ENCODE assay signal across 11 mouse cellular contexts in the genomic region with DNA sequence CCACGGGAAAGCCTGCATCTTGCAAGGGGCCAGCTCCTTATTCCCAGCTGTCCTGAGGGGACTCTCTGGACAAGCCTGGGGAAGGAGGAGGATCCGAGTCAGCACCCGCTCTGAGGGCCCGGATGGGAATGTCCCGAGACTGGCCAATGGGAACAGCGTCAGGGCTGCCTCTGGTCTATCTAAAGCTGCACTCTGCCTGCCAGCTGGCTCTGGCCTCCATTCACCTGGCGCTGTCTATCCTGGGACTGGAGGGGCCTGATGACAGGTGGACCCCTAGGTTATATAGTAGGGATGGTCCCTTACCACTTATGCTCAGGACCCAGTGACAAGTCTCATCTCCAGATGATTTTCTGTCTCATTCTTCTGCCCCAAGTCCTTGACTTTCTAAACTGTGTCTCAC. TPM values are rescaled to one million over a fixed set of nuclear protein-coding genes. Genes with fewer than 3 reads are reported as not detected.
A peak's percentile ranks its signal among the peaks of the same experiment; 100 is the strongest.
DNase-seq lines count a peak whose midpoint lies in the region; ATAC-seq lines count a peak whose summit lies in the region.
"Had no signal": no experiment of that assay in that cellular context is flagged by ENCODE, and none has a peak within 500 bp of the region (broad histone marks: within the 10 kb centered on the region; RNA-seq: fewer than 3 reads in every experiment).

No protein-coding gene starts in this region.

- no peak for DNase-seq in forebrain, embryonic 11.5 days (ENCODE audit: low spot score)
- no peak for DNase-seq in limb, embryonic 10.5 days (ENCODE audit: low spot score)
- peak; percentile 9 for DNase-seq in urinary bladder, postnatal 10 days (ENCODE audit: low spot score)
- no peak for DNase-seq in urinary bladder, postnatal 4 days (ENCODE audit: low spot score in 2 of 2)
- no peak for DNase-seq in frontal cortex, postnatal 14 days (ENCODE audit: low spot score in 2 of 2)
- DNase-seq: kidney, adult 11 months had no signal

- no peak overlapping the region for H3K4me2 ChIP-seq in forebrain, embryonic 15.5 days (replicated peaks)
- H3K4me2 ChIP-seq in forebrain, embryonic 11.5 days (ENCODE audit: low read depth, low read length, severe bottlenecking): no peak overlapping the region
- H3K4me2 ChIP-seq in limb, embryonic 13.5 days (replicated peaks): no peak overlapping the region
- H3K4me2 ChIP-seq: neural tube, embryonic 13.5 days had no signal

- H3K9ac ChIP-seq in forebrain, embryonic 15.5 days (replicated peaks): no peak overlapping the region
- H3K9ac ChIP-seq in forebrain, embryonic 11.5 days (ENCODE audit: low read length): no peak overlapping the region
- H3K9ac ChIP-seq in limb, embryonic 13.5 days: no peak overlapping the region
- H3K9ac ChIP-seq: neural tube, embryonic 13.5 days had no signal

- 53% methylated on average over 7 of the region's 7 CpGs for WGBS in forebrain, embryonic 15.5 days
- WGBS in forebrain, embryonic 11.5 days: 67% methylated on average over 7 of the region's 7 CpGs
- 70% methylated on average over 7 of the region's 7 CpGs for WGBS in limb, embryonic 13.5 days
- WGBS in limb, embryonic 10.5 days: 74% methylated on average over 7 of the region's 7 CpGs

- peak; percentile 55 for ATAC-seq in forebrain, embryonic 15.5 days (replicated peaks)
- ATAC-seq in forebrain, embryonic 11.5 days (replicated peaks; ENCODE audit: low FRiP score): no peak
- peak; percentile 49 for ATAC-seq in limb, embryonic 13.5 days (ENCODE audit: low FRiP score, low read depth)

- H3K27ac ChIP-seq in forebrain, embryonic 15.5 days (replicated peaks): no peak overlapping the region
- no peak overlapping the region for H3K27ac ChIP-seq in forebrain, embryonic 11.5 days (ENCODE audit: low read depth, low read length)
- H3K27ac ChIP-seq in limb, embryonic 13.5 days: no peak overlapping the region
- no peak overlapping the region for H3K27ac ChIP-seq in limb, embryonic 10.5 days
- H3K27ac ChIP-seq: heart, adult 2 months; neural tube, embryonic 13.5 days had no signal

- H3K36me3 ChIP-seq in forebrain, embryonic 15.5 days: no peaks in the 10 kb centered on the region
- H3K36me3 ChIP-seq in forebrain, embryonic 11.5 days (ENCODE audit: control insufficient read depth, insufficient read depth, low read length): no peaks in the 10 kb centered on the region
- no peaks in the 10 kb centered on the region for H3K36me3 ChIP-seq in limb, embryonic 13.5 days
- no peaks in the 10 kb centered on the region for H3K36me3 ChIP-seq in limb, embryonic 10.5 days
- H3K36me3 ChIP-seq: neural tube, embryonic 13.5 days had no signal

- no peaks in the 10 kb centered on the region for H3K9me3 ChIP-seq in forebrain, embryonic 15.5 days
- no peaks in the 10 kb centered on the region for H3K9me3 ChIP-seq in forebrain, embryonic 11.5 days (ENCODE audit: control insufficient read depth, low read length)
- H3K9me3 ChIP-seq in limb, embryonic 13.5 days: no peaks in the 10 kb centered on the region
- no peaks in the 10 kb centered on the region for H3K9me3 ChIP-seq in limb, embryonic 10.5 days (replicated peaks)
- H3K9me3 ChIP-seq: neural tube, embryonic 13.5 days had no signal

- no peaks in the 10 kb centered on the region for H3K27me3 ChIP-seq in forebrain, embryonic 15.5 days
- H3K27me3 ChIP-seq in forebrain, embryonic 11.5 days (ENCODE audit: control insufficient read depth, insufficient read depth, low read length): no peaks in the 10 kb centered on the region
- no peaks in the 10 kb centered on the region for H3K27me3 ChIP-seq in limb, embryonic 13.5 days
- peaks cover 9% of the 10 kb centered on the region; the same call in 1 of the 2 replicates for H3K27me3 ChIP-seq in limb, embryonic 10.5 days (ENCODE audit: low read depth, poor library complexity, severe bottlenecking)
- H3K27me3 ChIP-seq: neural tube, embryonic 13.5 days had no signal

- H3K4me3 ChIP-seq in forebrain, embryonic 15.5 days: no peak overlapping the region
- no peak overlapping the region for H3K4me3 ChIP-seq in forebrain, embryonic 11.5 days (ENCODE audit: low read depth, low read length)
- no peak overlapping the region for H3K4me3 ChIP-seq in limb, embryonic 13.5 days
- H3K4me3 ChIP-seq in limb, embryonic 10.5 days: no peak overlapping the region
- H3K4me3 ChIP-seq: erythroblast, embryonic 14.5 days; heart, adult 2 months; neural tube, embryonic 13.5 days had no signal

- no peaks in the 10 kb centered on the region for H3K4me1 ChIP-seq in forebrain, embryonic 15.5 days
- H3K4me1 ChIP-seq in forebrain, embryonic 11.5 days (replicated peaks; ENCODE audit: control insufficient read depth, insufficient read depth, low read length): no peaks in the 10 kb centered on the region
- H3K4me1 ChIP-seq in limb, embryonic 13.5 days: peaks cover 5% of the 10 kb centered on the region; the same call in 1 of the 2 replicates
- no peaks in the 10 kb centered on the region for H3K4me1 ChIP-seq in limb, embryonic 10.5 days
- H3K4me1 ChIP-seq: neural tube, embryonic 13.5 days had no signal

RNA-seq across cellular contexts. Expression of a gene that starts 11.6 kb away (rescaled TPM):
- 1.7 TPM in 2 replicates for polyA plus RNA-seq in forebrain, embryonic 15.5 days (2015; fragmentation: Nextera tagmentation; extraction: Ambion mirVana)
- polyA plus RNA-seq in forebrain, embryonic 11.5 days (2014; fragmentation: Nextera tagmentation; extraction: Ambion mirVana): 0.39 and 0.51 TPM in 2 replicates
- polyA plus RNA-seq in limb, embryonic 13.5 days (2015; fragmentation: Nextera tagmentation; extraction: Ambion mirVana): 0.57 and 0.94 TPM in 2 replicates
- polyA plus RNA-seq in limb, embryonic 10.5 days (2016; fragmentation: Nextera tagmentation; extraction: Ambion mirVana): 0.61 and 0.82 TPM in 2 replicates
- polyA plus RNA-seq: neural tube, embryonic 13.5 days had no signal

RNA-seq across cellular contexts. Expression of a gene that starts 29.1 kb away (rescaled TPM):
- polyA plus RNA-seq in forebrain, embryonic 15.5 days (2015; fragmentation: Nextera tagmentation; extraction: Ambion mirVana): 55.5 and 57.1 TPM in 2 replicates
- 54.2 and 65.4 TPM in 2 replicates for polyA plus RNA-seq in forebrain, embryonic 11.5 days (2014; fragmentation: Nextera tagmentation; extraction: Ambion mirVana)
- 41.0 and 42.0 TPM in 2 replicates for polyA plus RNA-seq in limb, embryonic 13.5 days (2015; fragmentation: Nextera tagmentation; extraction: Ambion mirVana)
- 59.5 and 73.3 TPM in 2 replicates for polyA plus RNA-seq in limb, embryonic 10.5 days (2016; fragmentation: Nextera tagmentation; extraction: Ambion mirVana)
